Mouse (Mus musculus) brain, embryonic 14.5 days (tissue): ENCODE data around the gene Prcd.

Experiments
- CTCF ChIP-seq: fragments of 200-500 bp; IDR thresholded peaks from 2 replicates; pipeline ENCODE4 v1.5.1; 2012; ENCODE audit warnings: inconsistent platforms, mild to moderate bottlenecking, moderate library complexity, borderline replicate concordance; ENCODE audit not compliant: insufficient read depth, insufficient read length; ENCODE audit errors: extremely low read depth
- POLR2A ChIP-seq: fragments of 200-500 bp; IDR thresholded peaks from 2 replicates; pipeline ENCODE4 v1.6.1; 2012; ENCODE audit warnings: mild to moderate bottlenecking, inconsistent platforms, borderline replicate concordance; ENCODE audit not compliant: poor library complexity, insufficient read depth, insufficient read length, severe bottlenecking; ENCODE audit errors: extremely low read depth

DNA sequence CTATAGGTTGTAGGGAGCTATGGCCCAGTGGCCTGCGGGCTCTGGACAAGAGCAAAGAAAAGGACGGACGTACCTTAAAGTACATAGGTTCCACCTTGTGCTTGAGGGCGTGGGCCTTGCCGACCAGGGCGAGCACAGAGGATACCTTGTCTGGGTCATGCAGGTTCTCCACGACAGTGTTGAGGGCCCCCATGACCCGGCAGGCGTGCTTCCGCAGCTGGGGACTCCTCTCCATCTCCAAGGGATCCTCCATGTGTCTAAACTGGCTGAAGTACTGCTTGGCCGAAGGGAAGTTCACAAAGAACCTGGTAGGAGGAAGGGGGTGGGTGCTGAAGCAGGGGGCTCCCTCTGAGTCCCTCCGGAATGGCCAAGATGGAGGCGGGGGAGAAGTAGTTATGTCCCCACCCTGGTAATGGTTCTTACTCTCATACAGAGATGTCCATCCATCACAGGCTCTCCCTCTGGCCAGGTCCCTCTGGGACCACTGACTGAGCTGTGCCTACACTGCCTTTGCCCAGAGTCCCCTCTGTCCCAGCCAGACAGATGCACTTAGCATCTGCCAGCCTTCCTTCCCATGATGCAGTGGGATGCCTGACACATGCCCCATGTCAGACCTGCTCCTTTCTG, 3.5 kb upstream of the Prcd start:
- TF ChIP-seq CTCF (no peak), POLR2A (no peak)
